In the genomic region with DNA sequence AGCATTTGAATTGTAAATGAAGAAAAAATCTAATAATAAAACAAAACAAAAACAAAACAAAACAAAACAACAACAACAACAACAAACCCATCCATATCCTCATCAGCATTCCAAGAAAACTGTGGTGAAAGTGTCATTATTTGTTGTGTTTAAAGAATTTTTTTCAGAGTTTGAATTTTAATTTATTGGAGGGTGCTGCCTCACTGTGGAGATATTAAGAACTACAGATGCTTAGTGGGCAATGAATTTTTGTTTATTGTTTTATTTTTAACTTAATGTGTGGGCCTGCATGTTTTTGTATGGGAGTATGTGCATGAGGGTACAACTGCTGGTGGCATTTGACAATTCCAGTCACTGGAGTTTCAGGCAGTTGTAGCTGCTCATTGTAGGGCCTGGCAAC, we compare ENCODE assay signal across 15 mouse cellular contexts.
A peak's percentile ranks its signal among the peaks of the same experiment; 100 is the strongest.
DNase-seq lines count a peak whose midpoint lies in the region; ATAC-seq and TF ChIP-seq lines count a peak whose summit lies in the region.
"Had no signal": no experiment of that assay in that cellular context is flagged by ENCODE, and none has a peak within 500 bp of the region (broad histone marks: within the 10 kb centered on the region; RNA-seq: fewer than 3 reads in every experiment).

No protein-coding gene starts in this region.

- no peak for DNase-seq in heart, adult 2 months
- DNase-seq in layer of hippocampus, adult 9-11 months, result peak; percentile 11
- DNase-seq in layer of hippocampus, postnatal 10 days (ENCODE audit: low spot score in 2 of 2), result no peak
- DNase-seq in brain, embryonic 14.5 days (ENCODE audit: low read depth), result peak; percentile 23
- DNase-seq in adrenal gland, adult 2 months, result no peak
- DNase-seq: thymus, postnatal 36 days had no signal

- no peak overlapping the region for H3K9ac ChIP-seq in heart, adult 2 months (ENCODE audit: low read depth, low read length)
- H3K9ac ChIP-seq in heart, embryonic 11.5 days (ENCODE audit: low read depth, low read length), result no peak overlapping the region
- H3K9ac ChIP-seq: embryonic facial prominence, embryonic 15.5 days; heart, embryonic 15.5 days; intestine, embryonic 15.5 days; liver, embryonic 14.5 days; neural tube, embryonic 12.5 days had no signal

- ATAC-seq in heart, embryonic 11.5 days (replicated peaks; ENCODE audit: insufficient number of reproducible peaks, low FRiP score, low TSS enrichment), result no peak
- ATAC-seq: intestine, embryonic 15.5 days had no signal

- H3K36me3 ChIP-seq in heart, adult 2 months (ENCODE audit: control insufficient read depth, insufficient read depth, low read length), result no peaks in the 10 kb centered on the region
- no peaks in the 10 kb centered on the region for H3K36me3 ChIP-seq in heart, embryonic 11.5 days (ENCODE audit: control insufficient read depth, insufficient read depth, low read length)
- H3K36me3 ChIP-seq in E14TG2a.4 (ENCODE audit: insufficient read depth, low read length), result no peaks in the 10 kb centered on the region
- H3K36me3 ChIP-seq: embryonic facial prominence, embryonic 15.5 days; G1E; heart, embryonic 15.5 days; intestine, embryonic 15.5 days; neural tube, embryonic 12.5 days had no signal

- H3K27ac ChIP-seq in heart, adult 2 months, result no peak overlapping the region
- no peak overlapping the region for H3K27ac ChIP-seq in heart, embryonic 11.5 days (ENCODE audit: low read depth, low read length)
- H3K27ac ChIP-seq: embryonic facial prominence, embryonic 15.5 days; heart, embryonic 15.5 days; intestine, embryonic 15.5 days; liver, embryonic 14.5 days; neural tube, embryonic 12.5 days had no signal

- no peaks in the 10 kb centered on the region for H3K4me1 ChIP-seq in heart, adult 2 months (ENCODE audit: control insufficient read depth, insufficient read depth, low read length)
- no peaks in the 10 kb centered on the region for H3K4me1 ChIP-seq in heart, embryonic 11.5 days (ENCODE audit: control insufficient read depth, insufficient read depth, low read length)
- H3K4me1 ChIP-seq in E14TG2a.4 (replicated peaks; ENCODE audit: low read depth, low read length), result no peaks in the 10 kb centered on the region
- H3K4me1 ChIP-seq: embryonic facial prominence, embryonic 15.5 days; heart, embryonic 15.5 days; intestine, embryonic 15.5 days; megakaryocyte, embryonic 14.5 days; neural tube, embryonic 12.5 days had no signal

- TF ChIP-seq POLR2A in heart, adult 2 months (IDR thresholded peaks at IDR 0.05; ENCODE audit: insufficient read depth, low read depth, low read length), result no peak
- TF ChIP-seq POLR2A in brain, embryonic 14.5 days (IDR thresholded peaks at IDR 0.05; ENCODE audit: borderline replicate concordance, extremely low read depth, insufficient read depth, insufficient read length, poor library complexity, severe bottlenecking), result no peak

- no peaks in the 10 kb centered on the region for H3K9me3 ChIP-seq in heart, embryonic 11.5 days (replicated peaks; ENCODE audit: control insufficient read depth, low read length)
- H3K9me3 ChIP-seq in E14TG2a.4 (ENCODE audit: low read length), result no peaks in the 10 kb centered on the region
- H3K9me3 ChIP-seq: embryonic facial prominence, embryonic 15.5 days; G1E; heart, embryonic 15.5 days; intestine, embryonic 15.5 days; neural tube, embryonic 12.5 days had no signal

- H3K79me2 ChIP-seq in heart, adult 2 months (replicated peaks; ENCODE audit: control insufficient read depth, insufficient read depth, low read length), result no peaks in the 10 kb centered on the region

- intact Hi-C loops in heart, adult 2 months (cut with DNase I), result no loop called here

- no peaks in the 10 kb centered on the region for H3K27me3 ChIP-seq in heart, adult 2 months (ENCODE audit: control insufficient read depth, insufficient read depth, low read length)
- no peaks in the 10 kb centered on the region for H3K27me3 ChIP-seq in heart, embryonic 11.5 days (ENCODE audit: control insufficient read depth, insufficient read depth, low read length)
- no peaks in the 10 kb centered on the region for H3K27me3 ChIP-seq in E14TG2a.4 (ENCODE audit: insufficient read depth, low read length)
- H3K27me3 ChIP-seq: embryonic facial prominence, embryonic 15.5 days; heart, embryonic 15.5 days; intestine, embryonic 15.5 days; megakaryocyte, embryonic 14.5 days; neural tube, embryonic 12.5 days had no signal

- TF ChIP-seq CTCF in heart, adult 2 months (IDR thresholded peaks at IDR 0.05), result peak; percentile 71
- TF ChIP-seq CTCF in E14TG2a.4 (conservative IDR thresholded peaks at IDR 0.05; ENCODE audit: low read length), result peak; percentile 45
- 0 out of 2 replicates have a peak, but pooled peaks have one; percentile 3 for TF ChIP-seq CTCF in brain, embryonic 14.5 days (IDR thresholded peaks at IDR 0.05; ENCODE audit: borderline replicate concordance, extremely low read depth, insufficient read depth, insufficient read length)

- H3K4me2 ChIP-seq in heart, embryonic 11.5 days, result no peak overlapping the region
- H3K4me2 ChIP-seq: embryonic facial prominence, embryonic 15.5 days; heart, embryonic 15.5 days; intestine, embryonic 15.5 days; neural tube, embryonic 12.5 days had no signal

- TF ChIP-seq EP300 in heart, adult 2 months (IDR thresholded peaks at IDR 0.05; ENCODE audit: insufficient read depth, low read depth, low read length), result no peak

- no peak overlapping the region for H3K4me3 ChIP-seq in heart, adult 2 months
- H3K4me3 ChIP-seq in heart, embryonic 11.5 days (ENCODE audit: low read depth, low read length), result no peak overlapping the region
- no peak overlapping the region for H3K4me3 ChIP-seq in E14TG2a.4 (replicated peaks; ENCODE audit: low read length)
- H3K4me3 ChIP-seq: embryonic facial prominence, embryonic 15.5 days; heart, embryonic 15.5 days; intestine, embryonic 15.5 days; megakaryocyte, embryonic 14.5 days; neural tube, embryonic 12.5 days had no signal

Comparison
In these comparisons a context has a peak if more than half of its experiments do, and no peak if none do; other contexts are left out.
1. DNase-seq: peak in layer of hippocampus, adult 9-11 months (single experiment) and brain, embryonic 14.5 days (single experiment); none in heart, adult 2 months (0 of 2), layer of hippocampus, postnatal 10 days (0 of 2) and adrenal gland, adult 2 months (single experiment).
2. CTCF ChIP-seq: peak in every context shown above with its lines; median percentile 71 in heart, adult 2 months; 45 in E14TG2a.4; 3 in brain, embryonic 14.5 days.